Mouse (Mus musculus) testis, adult 2 months (tissue): ENCODE data around the gene Smc1b.

Experiments used
- CTCF ChIP-seq: fragments of 200-500 bp; IDR thresholded peaks from 2 replicates; pipeline ENCODE4 v1.5.1; 2012; ENCODE audit warnings: low read depth, mild to moderate bottlenecking, inconsistent platforms, low read length, moderate library complexity; ENCODE audit not compliant: control insufficient read depth, insufficient read depth, insufficient replicate concordance
- POLR2A ChIP-seq: fragments of 200-500 bp; IDR thresholded peaks from 2 replicates; pipeline ENCODE4 v1.6.1; 2012; ENCODE audit warnings: low read depth, mild to moderate bottlenecking, inconsistent platforms, low read length, moderate library complexity; ENCODE audit not compliant: control insufficient read depth

- TF ChIP-seq CTCF, result no peak
- no peak for TF ChIP-seq POLR2A
These were observed 88.6 kb downstream of the Smc1b start for GRCm38 (mm10) chr15:85043116-85043515.
